Mouse (Mus musculus) ES-Bruce4 (cell line): ENCODE results near the gene Znrd1as.

Source experiments
- CTCF ChIP-seq: IDR thresholded peaks from one replicate; pipeline ENCODE4 v1.8.1; 2011; ENCODE audit warnings: low read depth, low read length
- EP300 ChIP-seq: IDR thresholded peaks from 2 replicates; pipeline ENCODE4 v1.6.1; 2011; ENCODE audit warnings: low read depth, low read length; ENCODE audit not compliant: insufficient read depth
- POLR2A ChIP-seq: IDR thresholded peaks from one replicate; pipeline ENCODE4 v1.8.1; 2011; ENCODE audit warnings: low read length; ENCODE audit not compliant: insufficient read depth

GRCm38 (mm10) chr17:36952631-36953030 lies 5.8 kb upstream of the Znrd1as start:
- TF ChIP-seq CTCF (no peak), POLR2A (no peak), EP300 (no peak)
